Mouse (Mus musculus) erythroid progenitor cell, adult 5-6 weeks (primary cell): ENCODE measurements around the gene Abca12. TPM values are rescaled to one million over a fixed set of nuclear protein-coding genes. Genes with fewer than 3 reads are reported as not detected.

Experiments used
- ATAC-seq: replicated peaks from 2 replicates; pipeline ENCODE4 v1.8.0; 2016; ENCODE audit warnings: moderate number of reproducible peaks, mild to moderate bottlenecking, moderate TSS enrichment, inconsistent platforms; ENCODE audit not compliant: poor library complexity, low FRiP score, severe bottlenecking
- total RNA-seq, 2 experiments: library from RNA; stranded (forward) in 1 of 2; stranded (reverse) in 1 of 2; fragments of 150-400 nt in 1 of 2; fragments of 186-747, 209-891 nt in 1 of 2; gene quantifications; 2 replicates each; pipeline versions ENCODE4 v1.2.3 to v1.2.4; 2015 to 2017; ENCODE audit warnings: low replicate concordance in 2 of 2

Abca12 gene
- total RNA-seq, 2 experiments from 2014 or later, result not detected

DNA sequence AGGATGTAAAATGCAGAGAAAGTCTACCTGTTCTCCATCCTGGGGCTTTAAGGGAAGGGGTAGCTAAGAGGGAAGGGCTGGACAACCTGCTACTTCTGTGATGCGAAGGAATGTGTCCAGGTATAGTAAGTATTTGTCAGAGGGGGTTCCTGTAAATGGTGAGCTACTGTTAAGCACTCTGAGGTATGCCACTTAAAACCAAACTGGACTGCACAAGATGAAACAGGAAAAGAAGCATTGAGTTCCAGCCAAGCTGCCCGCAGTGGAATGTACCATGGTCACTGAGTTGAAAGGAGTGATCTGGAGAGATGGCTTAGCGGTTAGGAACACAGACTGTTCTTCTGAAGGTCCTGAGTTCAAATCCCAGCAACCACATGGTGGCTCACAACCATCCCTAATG is 179.4 kb downstream of the Abca12 start:
- no peak for ATAC-seq

- no peak for ATAC-seq
Observed at GRCm38 (mm10) chr1:71231211-71231610, 183.5 kb downstream of the Abca12 start.

DNA sequence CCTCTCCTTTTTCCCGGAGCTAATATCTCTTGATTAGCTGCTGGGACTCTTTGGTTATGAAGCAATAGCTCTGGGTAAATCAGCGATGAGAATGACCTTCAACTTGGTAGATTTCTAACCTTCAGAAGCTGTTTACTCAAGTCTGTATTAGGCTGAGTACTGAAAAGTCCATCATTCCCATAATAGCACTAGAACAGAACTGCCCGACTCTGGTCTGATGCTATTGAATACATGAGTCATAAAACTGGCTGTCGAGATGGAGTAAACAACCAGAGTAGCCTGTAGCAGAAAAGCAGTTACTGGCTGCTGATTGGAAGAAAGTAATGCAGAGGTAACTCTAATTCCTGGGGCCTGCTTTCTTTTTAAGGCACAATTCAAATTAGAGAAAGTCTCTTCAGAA is 211.1 kb downstream of the Abca12 start:
- no peak for ATAC-seq

GRCm38 (mm10) chr1:71196191-71196590 is 218.5 kb downstream of the Abca12 start:
- no peak for ATAC-seq

DNA sequence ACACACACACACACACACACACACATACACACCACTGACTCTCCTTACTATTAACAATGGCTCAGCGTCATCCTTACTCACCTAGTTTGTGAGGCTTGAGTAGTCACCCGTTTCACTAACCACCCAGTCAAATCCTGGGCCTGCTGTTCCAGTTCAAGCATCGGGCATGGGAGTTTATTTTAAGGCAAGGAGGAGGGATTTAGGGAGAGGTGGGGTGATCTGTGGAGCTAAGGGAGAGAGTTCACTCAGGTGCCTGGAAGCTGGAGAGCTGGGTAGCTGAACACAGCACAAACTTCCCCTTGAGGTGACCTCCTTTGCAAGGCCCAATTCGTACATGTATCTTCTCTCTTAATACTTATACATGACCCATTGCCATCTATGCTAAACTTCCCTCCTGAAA is 219.4 kb downstream of the Abca12 start:
- no peak for ATAC-seq

DNA sequence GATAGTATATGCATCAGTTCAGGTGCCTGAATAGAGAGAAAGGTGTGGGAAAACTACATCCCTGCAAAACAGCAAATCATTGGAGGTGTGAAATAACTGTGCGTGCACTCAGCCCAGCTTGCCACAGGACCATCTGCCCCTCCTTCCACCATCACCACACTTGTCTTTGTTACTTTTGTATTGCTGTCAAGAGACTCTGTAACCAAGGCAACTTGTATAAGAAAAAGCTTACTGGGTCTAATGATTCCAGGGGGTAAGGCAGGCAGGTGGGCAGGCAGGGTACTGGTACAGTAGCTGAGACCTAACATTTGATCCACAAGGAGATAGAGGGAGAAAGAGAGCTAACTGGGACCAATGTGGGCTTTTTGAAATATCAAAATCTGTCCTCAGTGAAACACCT is 220.8 kb downstream of the Abca12 start:
- ATAC-seq, result no peak

Other genes with a start within 250 kb of the Abca12 start
- 11.7 and 16.6 TPM in 2 replicates for gene Atic, start 142.2 kb upstream of the Abca12 start, total RNA-seq (2015; ENCODE audit: low replicate concordance)
- 8.2 and 11.3 TPM in 2 replicates for gene Atic, start 142.2 kb upstream of the Abca12 start, total RNA-seq (2017; ENCODE audit: low replicate concordance)
- 72.1 and 78.6 TPM in 2 replicates for gene Fn1, start 238.3 kb upstream of the Abca12 start, total RNA-seq (2015; ENCODE audit: low replicate concordance)
- gene Fn1, start 238.3 kb upstream of the Abca12 start, total RNA-seq (2017; ENCODE audit: low replicate concordance), result 13.5 and 35.3 TPM in 2 replicates